Mouse (Mus musculus) hindbrain, embryonic 10.5 days (tissue): ENCODE results near the gene Focad. TPM values are rescaled to one million over a fixed set of nuclear protein-coding genes. Genes with fewer than 3 reads are reported as not detected.

Experiments
- DNase-seq: peaks from one replicate; pipeline ENCODE4 v3.0.0-alpha.2; 2017; ENCODE audit warnings: low spot score
- H3K27ac ChIP-seq: fragments of 300-500 bp; sonication (generic); 2 replicates; pipeline ENCODE4 v1.5.1; 2016; ENCODE audit warnings: mild to moderate bottlenecking, moderate library complexity
- H3K27me3 ChIP-seq: fragments of 300-500 bp; sonication (generic); 2 replicates; pipeline ENCODE4 v1.6.1; 2016; ENCODE audit warnings: mild to moderate bottlenecking; ENCODE audit not compliant: poor library complexity, insufficient read depth, severe bottlenecking
- H3K36me3 ChIP-seq: fragments of 300-500 bp; sonication (generic); 2 replicates; pipeline ENCODE4 v1.6.1; 2016; ENCODE audit warnings: mild to moderate bottlenecking, moderate library complexity
- H3K4me1 ChIP-seq: fragments of 300-500 bp; sonication (generic); replicated peaks from 2 replicates; pipeline ENCODE4 v1.6.1; 2016; ENCODE audit warnings: mild to moderate bottlenecking
- H3K4me3 ChIP-seq: fragments of 300-500 bp; sonication (generic); 2 replicates; pipeline ENCODE4 v1.5.1; 2016; ENCODE audit warnings: mild to moderate bottlenecking, moderate library complexity
- H3K9me3 ChIP-seq: fragments of 300-500 bp; sonication (generic); 2 replicates; pipeline ENCODE4 v1.6.1; 2016; ENCODE audit warnings: mild to moderate bottlenecking, moderate library complexity
- WGBS: fragments of 180-500 bp; shearing (Covaris S2); methylation state at CpG from one replicate; pipeline ENCODE4 v1.1.7; 2016; 5-methylcytosine and 5-hydroxymethylcytosine counted together
- polyA plus RNA-seq: library from polyadenylated mRNA; unstranded; fragments of >200 nt; fragmentation: Nextera tagmentation; extraction: Ambion mirVana; gene quantifications from 2 replicates; pipeline ENCODE4 v1.2.1, GENCODE M21; 2016

The Focad gene
- polyA plus RNA-seq, 1 experiment from 2014 or later = 15.1 TPM

GRCm38 (mm10) chr4:88402884-88403283 lies 308.5 kb downstream of the Focad start:
- Histone ChIP-seq H3K4me1 (peaks cover 8% of the 10 kb centered on the region; the same call in 1 of the 2 replicates), H3K9me3 (no peaks in the 10 kb centered on the region), H3K36me3 (0 out of 2 replicates have a peak, but pooled peaks cover 5% of the 10 kb centered on the region), H3K4me3 (no peak overlapping the region), H3K27ac (no peak overlapping the region), H3K27me3 (no peaks in the 10 kb centered on the region)
- 91% methylated on average over 6 of the region's 6 CpGs for WGBS
- DNase-seq = no peak

GRCm38 (mm10) chr4:88406887-88407696 lies 312.7 kb downstream of the Focad start:
- Histone ChIP-seq H3K27me3 (no peaks in the 10 kb centered on the region), H3K27ac (peak overlapping the region; percentile 50; the same call in 1 of the 2 replicates), H3K4me3 (no peak overlapping the region), H3K4me1 (peaks cover 8% of the 10 kb centered on the region; the same call in 1 of the 2 replicates), H3K36me3 (0 out of 2 replicates have a peak, but pooled peaks cover 5% of the 10 kb centered on the region), H3K9me3 (no peaks in the 10 kb centered on the region)
- DNase-seq = peak; percentile 16
- 77% methylated on average over 4 of the region's 4 CpGs for WGBS

DNA sequence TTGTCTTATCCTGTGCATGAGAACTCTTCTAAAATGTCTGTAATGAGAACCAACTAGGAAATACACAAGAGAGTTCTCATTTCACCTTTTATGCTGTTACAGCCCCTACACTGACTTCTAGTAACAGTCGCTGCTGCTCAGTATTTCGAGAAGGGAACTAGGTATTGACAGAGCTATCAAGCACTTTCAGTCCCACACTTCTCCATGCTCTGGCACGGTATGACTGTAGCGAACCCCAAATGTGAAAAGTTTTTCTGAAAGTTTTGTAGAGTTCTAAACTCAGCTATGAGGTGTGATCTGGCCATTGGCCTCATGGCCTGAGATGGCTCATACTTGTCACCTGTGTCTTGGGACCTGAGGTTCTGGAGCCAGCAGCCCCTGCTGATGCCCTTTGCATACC lies 314.9 kb downstream of the Focad start:
- peaks cover 8% of the 10 kb centered on the region; the same call in 1 of the 2 replicates for H3K4me1 ChIP-seq
- H3K27ac ChIP-seq = no peak overlapping the region
- no peaks in the 10 kb centered on the region for H3K27me3 ChIP-seq
- 0 out of 2 replicates have a peak, but pooled peaks cover 5% of the 10 kb centered on the region for H3K36me3 ChIP-seq
- no peak for DNase-seq
- WGBS = 96% methylated on average over 4 of the region's 4 CpGs
- no peak overlapping the region for H3K4me3 ChIP-seq
- no peaks in the 10 kb centered on the region for H3K9me3 ChIP-seq

DNA sequence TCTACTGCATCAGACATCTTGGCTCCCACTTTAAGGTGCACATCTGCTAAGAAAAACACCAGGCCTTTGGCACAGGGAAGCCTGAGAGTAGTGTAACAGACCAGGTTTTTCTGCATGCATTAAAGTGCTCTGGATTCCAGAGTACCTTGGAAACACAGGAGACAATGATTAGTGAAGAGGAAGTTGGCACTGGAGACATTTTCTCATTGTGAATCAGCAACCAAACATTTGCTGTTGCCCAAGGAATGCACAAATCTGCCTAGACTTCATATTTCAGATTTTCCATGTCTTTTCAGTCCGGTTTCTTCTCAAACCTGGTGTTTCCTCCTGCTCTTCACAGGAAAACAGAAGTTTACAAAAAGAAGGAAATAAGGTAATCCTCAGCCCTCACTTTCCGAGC lies 317.9 kb downstream of the Focad start:
- 0 out of 2 replicates have a peak, but pooled peaks cover 1% of the 10 kb centered on the region for H3K36me3 ChIP-seq
- no peak overlapping the region for H3K4me3 ChIP-seq
- no peaks in the 10 kb centered on the region for H3K27me3 ChIP-seq
- no peak for DNase-seq
- no peak overlapping the region for H3K27ac ChIP-seq
- no peaks in the 10 kb centered on the region for H3K9me3 ChIP-seq
- peaks cover 10% of the 10 kb centered on the region for H3K4me1 ChIP-seq
- 91% methylated on average over 2 of the region's 2 CpGs for WGBS

GRCm38 (mm10) chr4:88415017-88415416 lies 320.6 kb downstream of the Focad start:
- no peaks in the 10 kb centered on the region for H3K27me3 ChIP-seq
- no peak for DNase-seq
- H3K27ac ChIP-seq = no peak overlapping the region
- H3K9me3 ChIP-seq = no peaks in the 10 kb centered on the region
- 55% methylated on average over 2 of the region's 2 CpGs for WGBS
- H3K4me3 ChIP-seq = no peak overlapping the region
- H3K4me1 ChIP-seq = peaks cover 8% of the 10 kb centered on the region
- no peaks in the 10 kb centered on the region for H3K36me3 ChIP-seq

DNA sequence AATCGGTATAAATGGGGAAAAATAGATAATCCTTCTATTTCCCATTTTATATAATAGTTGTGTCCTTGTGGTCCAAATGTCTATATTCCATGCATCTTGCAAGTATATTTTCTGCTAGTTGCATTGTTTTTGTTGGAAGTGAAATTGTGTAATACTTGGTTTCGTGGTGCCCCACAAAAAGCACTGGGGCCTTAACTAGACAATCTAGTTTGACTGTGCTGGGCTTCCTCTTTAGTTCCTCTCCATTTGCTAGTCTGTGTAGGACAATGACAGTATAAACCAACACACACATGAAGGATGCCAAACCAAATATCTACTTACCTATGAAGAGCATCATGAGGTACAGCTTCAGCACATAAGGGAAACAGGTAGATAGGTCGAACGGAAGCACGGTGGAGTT lies 324.9 kb downstream of the Focad start:
- Histone ChIP-seq H3K36me3 (no peaks in the 10 kb centered on the region), H3K27me3 (no peaks in the 10 kb centered on the region), H3K4me1 (peaks cover 8% of the 10 kb centered on the region), H3K4me3 (no peak overlapping the region), H3K9me3 (no peaks in the 10 kb centered on the region), H3K27ac (no peak overlapping the region)
- DNase-seq = no peak
- WGBS = 96% methylated on average over 5 of the region's 5 CpGs

DNA sequence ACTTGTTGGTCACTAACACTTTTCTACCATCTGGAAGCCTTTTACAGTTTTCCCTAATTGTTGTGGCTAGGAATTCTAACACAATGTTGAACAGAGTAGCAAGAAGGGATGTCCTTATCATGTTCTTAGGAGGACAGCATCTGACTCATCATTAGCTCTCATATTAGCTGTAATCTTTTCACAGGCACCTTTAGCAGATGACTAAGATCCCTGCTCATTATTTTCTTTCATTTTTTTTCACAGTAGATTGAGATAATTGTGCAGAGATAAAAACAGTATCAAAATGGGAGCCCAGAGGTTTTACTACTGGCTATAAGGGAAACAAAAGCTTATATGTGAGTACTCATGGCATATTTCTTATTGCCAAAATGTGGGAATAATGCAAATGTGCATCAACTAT lies 330.1 kb downstream of the Focad start:
- no peak for DNase-seq
- Histone ChIP-seq H3K4me1 (no peaks in the 10 kb centered on the region), H3K27me3 (no peaks in the 10 kb centered on the region), H3K36me3 (no peaks in the 10 kb centered on the region), H3K9me3 (no peaks in the 10 kb centered on the region), H3K27ac (no peak overlapping the region), H3K4me3 (no peak overlapping the region)

- Histone ChIP-seq H3K4me1 (no peaks in the 10 kb centered on the region), H3K36me3 (no peaks in the 10 kb centered on the region), H3K27ac (no peak overlapping the region), H3K9me3 (no peaks in the 10 kb centered on the region), H3K4me3 (no peak overlapping the region), H3K27me3 (no peaks in the 10 kb centered on the region)
- no peak for DNase-seq
- 96% methylated on average over 2 of the region's 2 CpGs for WGBS
These were observed 333.3 kb downstream of the Focad start for GRCm38 (mm10) chr4:88427630-88428239.

- Histone ChIP-seq H3K27me3 (no peaks in the 10 kb centered on the region), H3K9me3 (no peaks in the 10 kb centered on the region), H3K36me3 (no peaks in the 10 kb centered on the region), H3K4me1 (no peaks in the 10 kb centered on the region), H3K27ac (no peak overlapping the region), H3K4me3 (no peak overlapping the region)
- no peak for DNase-seq
- WGBS = 87% methylated on average over 8 of the region's 8 CpGs
These were observed 338.1 kb downstream of the Focad start for GRCm38 (mm10) chr4:88432412-88433024.

GRCm38 (mm10) chr4:88436593-88437165 lies 342.2 kb downstream of the Focad start:
- WGBS = 87% methylated on average over 6 of the region's 6 CpGs
- Histone ChIP-seq H3K27ac (no peak overlapping the region), H3K4me1 (peaks cover 19% of the 10 kb centered on the region), H3K36me3 (no peaks in the 10 kb centered on the region), H3K9me3 (no peaks in the 10 kb centered on the region), H3K4me3 (no peak overlapping the region), H3K27me3 (no peaks in the 10 kb centered on the region)
- DNase-seq = no peak

- H3K4me1 ChIP-seq = peaks cover 19% of the 10 kb centered on the region
- H3K27me3 ChIP-seq = no peaks in the 10 kb centered on the region
- no peaks in the 10 kb centered on the region for H3K9me3 ChIP-seq
- 84% methylated on average over 3 of the region's 3 CpGs for WGBS
- no peak overlapping the region for H3K4me3 ChIP-seq
- no peak overlapping the region for H3K27ac ChIP-seq
- DNase-seq = no peak
- H3K36me3 ChIP-seq = no peaks in the 10 kb centered on the region
These were observed 342.7 kb downstream of the Focad start for GRCm38 (mm10) chr4:88437166-88437565.

- Histone ChIP-seq H3K27me3 (no peaks in the 10 kb centered on the region), H3K4me3 (no peak overlapping the region), H3K27ac (0 out of 2 replicates have a peak overlapping the region, but pooled peaks have one; percentile 83), H3K9me3 (no peaks in the 10 kb centered on the region), H3K4me1 (peaks cover 19% of the 10 kb centered on the region), H3K36me3 (no peaks in the 10 kb centered on the region)
- WGBS = 49% methylated on average over 2 of the region's 2 CpGs
- DNase-seq = no peak
These were observed 343.5 kb downstream of the Focad start for GRCm38 (mm10) chr4:88437917-88438316.
